Mouse (Mus musculus) C2C12 (cell line): Measurements from ENCODE around the gene Vps4a. TPM values are rescaled to one million over a fixed set of nuclear protein-coding genes. Genes with fewer than 3 reads are reported as not detected.

ENCODE experiments used
- H3K27me3 ChIP-seq: one replicate; pipeline ENCODE4 v1.6.1; 2011; ENCODE audit not compliant: control insufficient read depth, insufficient read depth, insufficient read length
- H3K36me3 ChIP-seq: one replicate; pipeline ENCODE4 v1.6.1; 2011; ENCODE audit not compliant: control insufficient read depth, insufficient read depth
- H3K4me3 ChIP-seq: one replicate; pipeline ENCODE4 v1.5.1; 2011; ENCODE audit warnings: mild to moderate bottlenecking, control low read depth; ENCODE audit not compliant: poor library complexity, insufficient read depth, severe bottlenecking
- H3K79me2 ChIP-seq: one replicate; pipeline ENCODE4 v1.6.1; 2011; ENCODE audit not compliant: control insufficient read depth, insufficient read depth
- H3K79me3 ChIP-seq: one replicate; pipeline ENCODE4 v1.6.1; 2011; ENCODE audit warnings: low read depth, control low read depth
- H3ac ChIP-seq: one replicate; pipeline ENCODE3; 2011; ENCODE audit warnings: low read depth; ENCODE audit not compliant: control insufficient read depth, insufficient read length
- CEBPB ChIP-seq: IDR thresholded peaks from one replicate; pipeline ENCODE4 v1.6.1; 2011; ENCODE audit warnings: low read depth, mild to moderate bottlenecking, control low read depth, moderate library complexity
- CTCF ChIP-seq: IDR thresholded peaks from one replicate; pipeline ENCODE4 v1.5.1; 2011; ENCODE audit not compliant: control insufficient read depth, insufficient read depth, insufficient read length
- FOSL1 ChIP-seq: IDR thresholded peaks from one replicate; pipeline ENCODE4 v1.8.0; 2011; ENCODE audit warnings: mild to moderate bottlenecking, low read length; ENCODE audit not compliant: poor library complexity, insufficient read depth, severe bottlenecking
- MAX ChIP-seq: IDR thresholded peaks from one replicate; pipeline ENCODE4 v1.6.1; 2011; ENCODE audit warnings: mild to moderate bottlenecking, control low read depth
- MYOD1 ChIP-seq: IDR thresholded peaks from one replicate; pipeline ENCODE4 v1.6.1; 2011; ENCODE audit warnings: low read depth; ENCODE audit not compliant: control insufficient read depth, insufficient read length
- MYOG ChIP-seq: IDR thresholded peaks from one replicate; pipeline ENCODE4 v1.6.1; 2011; ENCODE audit not compliant: control insufficient read depth, insufficient read length; ENCODE audit errors: extremely low read depth
- USF1 ChIP-seq: IDR thresholded peaks from one replicate; pipeline ENCODE4 v1.6.1; 2011; ENCODE audit warnings: low read depth, mild to moderate bottlenecking, control low read depth, moderate library complexity
- polyA plus RNA-seq: library from polyadenylated mRNA; unstranded; fragments of >200 nt; fragmentation: generic; extraction: Trizol; gene quantifications from one replicate; pipeline ENCODE4 v1.2.1, GENCODE M21; 2012; ENCODE audit warnings: missing spikeins

Gene Vps4a
- polyA plus RNA-seq, 1 experiment = 33.7 TPM

- no peak for TF ChIP-seq FOSL1
- no peak for TF ChIP-seq MYOD1
- TF ChIP-seq USF1 = no peak
- TF ChIP-seq CEBPB = no peak
- TF ChIP-seq CTCF = no peak
- TF ChIP-seq MAX = no peak
- no peak for TF ChIP-seq MYOG
- no peak overlapping the region for H3K4me3 ChIP-seq
- H3ac ChIP-seq = no peak overlapping the region
- H3K36me3 ChIP-seq = peaks cover 46% of the 10 kb centered on the region
- no peaks in the 10 kb centered on the region for H3K27me3 ChIP-seq
- H3K79me2 ChIP-seq = peaks cover 93% of the 10 kb centered on the region
- H3K79me3 ChIP-seq = peaks cover 71% of the 10 kb centered on the region
Measured at GRCm38 (mm10) chr8:107090531-107090930, 59.5 kb downstream of the Vps4a start.

Other genes with a start within 250 kb of the Vps4a start
- gene Has3, start 161.0 kb upstream of the Vps4a start, polyA plus RNA-seq = 0.16 TPM
- gene Utp4, start 137.6 kb upstream of the Vps4a start, polyA plus RNA-seq = 67.3 TPM
- gene Sntb2, start 95.5 kb upstream of the Vps4a start, polyA plus RNA-seq = 8.6 TPM
- 27.2 TPM for gene Pdf, start 17.4 kb downstream of the Vps4a start, polyA plus RNA-seq
- 20.1 TPM for gene Cog8, start 25.5 kb downstream of the Vps4a start, polyA plus RNA-seq
- 119 TPM for gene Nip7, start 25.7 kb downstream of the Vps4a start, polyA plus RNA-seq
- gene Tmed6, start 34.4 kb downstream of the Vps4a start, polyA plus RNA-seq = not detected
- gene Terf2, start 65.3 kb downstream of the Vps4a start, polyA plus RNA-seq = 15.8 TPM
- 68.5 TPM for gene Cyb5b, start 119.4 kb downstream of the Vps4a start, polyA plus RNA-seq